In the genomic region with DNA sequence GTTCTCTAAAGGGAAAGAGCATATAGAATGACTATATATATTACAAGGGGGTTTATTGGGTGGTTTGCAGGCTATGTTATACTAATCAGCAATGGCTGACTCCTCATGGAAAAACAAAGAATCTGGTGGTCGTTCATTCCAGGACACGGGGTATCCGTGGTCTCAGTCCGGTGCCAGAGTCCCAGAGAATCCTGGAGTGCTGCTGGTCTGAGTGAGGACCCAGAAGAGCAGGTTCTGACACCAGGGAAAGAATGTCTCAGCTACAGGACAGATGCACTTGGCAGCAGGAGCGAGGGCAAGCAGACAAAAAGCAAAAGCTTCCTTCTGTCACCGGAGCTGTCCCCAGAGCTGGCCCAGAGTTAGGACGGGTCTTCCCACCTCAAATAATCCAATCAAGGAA, we compare ENCODE assay signal across 25 mouse cellular contexts. TPM values are rescaled to one million over a fixed set of nuclear protein-coding genes. Genes with fewer than 3 reads are reported as not detected.
A peak's percentile ranks its signal among the peaks of the same experiment; 100 is the strongest.
DNase-seq lines count a peak whose midpoint lies in the region; ATAC-seq lines count a peak whose summit lies in the region.
"Had no signal": no experiment of that assay in that cellular context is flagged by ENCODE, and none has a peak within 500 bp of the region (broad histone marks: within the 10 kb centered on the region; RNA-seq: fewer than 3 reads in every experiment).

No protein-coding gene starts in this region.

- intact Hi-C loops in heart, postnatal 10 days (cut with DNase I), result loop anchor here (10.0 kb wide), 1 partner anchor 226 kb away; a partner anchor contains a TSS

- no peaks in the 10 kb centered on the region for H3K36me3 ChIP-seq in forebrain, embryonic 11.5 days (ENCODE audit: control insufficient read depth, insufficient read depth, low read length)
- H3K36me3 ChIP-seq in forebrain, embryonic 16.5 days (ENCODE audit: control insufficient read depth, insufficient read depth), result no peaks in the 10 kb centered on the region
- H3K36me3 ChIP-seq: embryonic facial prominence, embryonic 10.5 days; embryonic facial prominence, embryonic 12.5 days; forebrain, embryonic 12.5 days; G1E had no signal

- WGBS in forebrain, embryonic 11.5 days, result 88% methylated on average over 7 of the region's 7 CpGs
- 82% methylated on average over 7 of the region's 7 CpGs for WGBS in forebrain, embryonic 16.5 days

- H3K9me3 ChIP-seq in forebrain, embryonic 11.5 days (ENCODE audit: control insufficient read depth, low read length), result no peaks in the 10 kb centered on the region
- no peaks in the 10 kb centered on the region for H3K9me3 ChIP-seq in forebrain, embryonic 16.5 days (ENCODE audit: control insufficient read depth, low read length)
- H3K9me3 ChIP-seq: embryonic facial prominence, embryonic 10.5 days; embryonic facial prominence, embryonic 12.5 days; forebrain, embryonic 12.5 days; G1E had no signal

- no peak overlapping the region for H3K4me2 ChIP-seq in forebrain, embryonic 11.5 days (ENCODE audit: low read depth, low read length, severe bottlenecking)
- H3K4me2 ChIP-seq in forebrain, embryonic 16.5 days (ENCODE audit: low read length), result no peak overlapping the region
- H3K4me2 ChIP-seq: embryonic facial prominence, embryonic 12.5 days; forebrain, embryonic 12.5 days had no signal

- H3K27ac ChIP-seq in forebrain, embryonic 11.5 days (ENCODE audit: low read depth, low read length), result no peak overlapping the region
- H3K27ac ChIP-seq in forebrain, embryonic 16.5 days (ENCODE audit: low read length), result no peak overlapping the region
- H3K27ac ChIP-seq: embryonic facial prominence, embryonic 10.5 days; embryonic facial prominence, embryonic 12.5 days; forebrain, embryonic 12.5 days had no signal

- DNase-seq in cerebellum, adult 9-11 months, result peak; percentile 26
- no peak for DNase-seq in cerebellum, postnatal 4 days (ENCODE audit: low spot score in 2 of 2)
- DNase-seq in forebrain, embryonic 11.5 days (ENCODE audit: low spot score), result peak; percentile 35
- DNase-seq in heart, adult 11 months, result peak; percentile 92
- no peak for DNase-seq in heart, postnatal 10 days
- peak; percentile 37 for DNase-seq in testis, postnatal 10 days (ENCODE audit: low spot score)
- no peak for DNase-seq in testis, postnatal 14 days (ENCODE audit: low spot score)
- DNase-seq: adrenal gland, adult 8-10 months; adrenal gland, postnatal 14 days; adrenal gland, postnatal 36 days; B cell, adult 2 months; cerebellum, adult 11-12 months; cerebellum, adult 9-10 months; cerebellum, postnatal 36 days; forebrain, postnatal 0 days had no signal

- no peak overlapping the region for H3K4me3 ChIP-seq in forebrain, embryonic 11.5 days (ENCODE audit: low read depth, low read length)
- no peak overlapping the region for H3K4me3 ChIP-seq in forebrain, embryonic 16.5 days (replicated peaks; ENCODE audit: low read length)
- H3K4me3 ChIP-seq: embryonic facial prominence, embryonic 10.5 days; embryonic facial prominence, embryonic 12.5 days; forebrain, embryonic 12.5 days had no signal

- no peak for ATAC-seq in forebrain, embryonic 11.5 days (replicated peaks; ENCODE audit: low FRiP score)
- ATAC-seq in forebrain, embryonic 16.5 days, result no peak
- ATAC-seq: activated CD4-positive, CD25-positive, alpha-beta regulatory T cell, adult 4 months; CD4-positive, CD25-positive, alpha-beta regulatory T cell, adult 4 months; forebrain, embryonic 14.5 days; forebrain, postnatal 0 days; Patski had no signal

- no peaks in the 10 kb centered on the region for H3K4me1 ChIP-seq in forebrain, embryonic 11.5 days (replicated peaks; ENCODE audit: control insufficient read depth, insufficient read depth, low read length)
- 0 out of 2 replicates have a peak, but pooled peaks cover 2% of the 10 kb centered on the region for H3K4me1 ChIP-seq in forebrain, embryonic 16.5 days (replicated peaks; ENCODE audit: control insufficient read depth, insufficient read depth, low read length)
- H3K4me1 ChIP-seq: embryonic facial prominence, embryonic 12.5 days had no signal

- no peaks in the 10 kb centered on the region for H3K27me3 ChIP-seq in forebrain, embryonic 11.5 days (ENCODE audit: control insufficient read depth, insufficient read depth, low read length)
- no peaks in the 10 kb centered on the region for H3K27me3 ChIP-seq in forebrain, embryonic 16.5 days (replicated peaks; ENCODE audit: control insufficient read depth, insufficient read depth, low read length)
- H3K27me3 ChIP-seq: CH12.LX; embryonic facial prominence, embryonic 12.5 days; forebrain, embryonic 12.5 days; Patski had no signal

- no peak overlapping the region for H3K9ac ChIP-seq in forebrain, embryonic 11.5 days (ENCODE audit: low read length)
- H3K9ac ChIP-seq in forebrain, embryonic 16.5 days (replicated peaks; ENCODE audit: low read depth, low read length), result no peak overlapping the region
- H3K9ac ChIP-seq: embryonic facial prominence, embryonic 12.5 days; forebrain, embryonic 12.5 days; forebrain, postnatal 0 days had no signal

RNA-seq across cellular contexts. Expression of a gene that starts 17.4 kb away (rescaled TPM):
- polyA plus RNA-seq in forebrain, embryonic 11.5 days (2014; fragmentation: Nextera tagmentation; extraction: Ambion mirVana), result 65.2 and 66.3 TPM in 2 replicates
- polyA plus RNA-seq in forebrain, embryonic 16.5 days (2015; fragmentation: Nextera tagmentation; extraction: Ambion mirVana), result 66.2 and 79.4 TPM in 2 replicates
- 10 to 100 TPM; 63.4 to 65.7 TPM for total RNA-seq in heart, postnatal 10 days (2021)

RNA-seq across cellular contexts. Expression of a gene that starts 47.9 kb away (rescaled TPM):
- 5.0 and 5.5 TPM in 2 replicates for polyA plus RNA-seq in forebrain, embryonic 11.5 days (2014; fragmentation: Nextera tagmentation; extraction: Ambion mirVana)
- polyA plus RNA-seq in forebrain, embryonic 16.5 days (2015; fragmentation: Nextera tagmentation; extraction: Ambion mirVana), result 11.4 and 11.6 TPM in 2 replicates
- total RNA-seq in heart, postnatal 10 days (2021), result 10 to 100 TPM; 77.0 to 79.2 TPM
- polyA plus RNA-seq: activated CD4-positive, CD25-positive, alpha-beta regulatory T cell, adult 4 months; CD4-positive, CD25-positive, alpha-beta regulatory T cell, adult 4 months had no signal

RNA-seq across cellular contexts. Expression of a gene that starts 59.2 kb away (rescaled TPM):
- polyA plus RNA-seq in forebrain, embryonic 11.5 days (2014; fragmentation: Nextera tagmentation; extraction: Ambion mirVana), result 140 and 162 TPM in 2 replicates
- polyA plus RNA-seq in forebrain, embryonic 16.5 days (2015; fragmentation: Nextera tagmentation; extraction: Ambion mirVana), result 170 and 177 TPM in 2 replicates
- 10 to 100 TPM; 44.0 to 47.7 TPM for total RNA-seq in heart, postnatal 10 days (2021)

Comparison
In these comparisons a context has a peak if more than half of its experiments do, and no peak if none do; other contexts are left out.
1. DNase-seq: peak in cerebellum, adult 9-11 months (single experiment), forebrain, embryonic 11.5 days (single experiment), heart, adult 11 months (single experiment) and testis, postnatal 10 days (single experiment); none in cerebellum, postnatal 4 days (0 of 2), heart, postnatal 10 days (0 of 2) and testis, postnatal 14 days (single experiment).